17 mouse cellular contexts compared by ENCODE assay signal in genomic region chr2:128375827-128376226, GRCm38 (mm10).
"Had no signal": no experiment of that assay in that cellular context is flagged by ENCODE, and none has a peak within 500 bp of the region (broad histone marks: within the 10 kb centered on the region; RNA-seq: fewer than 3 reads in every experiment).

No protein-coding gene starts in this region.

- H3K9ac ChIP-seq: neural tube, embryonic 12.5 days; neural tube, embryonic 13.5 days; neural tube, embryonic 15.5 days; stomach, embryonic 15.5 days had no signal

- H3K27ac ChIP-seq: neural tube, embryonic 12.5 days; neural tube, embryonic 13.5 days; neural tube, embryonic 15.5 days; stomach, embryonic 15.5 days; stomach, postnatal 0 days had no signal

- H3K27me3 ChIP-seq: neural tube, embryonic 12.5 days; neural tube, embryonic 13.5 days; neural tube, embryonic 15.5 days; stomach, embryonic 15.5 days had no signal

- H3K4me2 ChIP-seq: neural tube, embryonic 12.5 days; neural tube, embryonic 13.5 days; neural tube, embryonic 15.5 days; stomach, embryonic 15.5 days had no signal

- DNase-seq: retina, postnatal 1 day; right cerebral cortex, adult 18-20 months; right cerebral cortex, postnatal 14 days; right cerebral cortex, postnatal 25 days; right cerebral cortex, postnatal 4 days; spleen, adult 18-20 months; thymus, adult 18-20 months; thymus, adult 2 months; thymus, postnatal 14 days; thymus, postnatal 25 days; thymus, postnatal 36 days; thymus, postnatal 4 days had no signal

- H3K4me3 ChIP-seq: neural tube, embryonic 12.5 days; neural tube, embryonic 13.5 days; neural tube, embryonic 15.5 days; stomach, embryonic 15.5 days had no signal

- H3K36me3 ChIP-seq: neural tube, embryonic 12.5 days; neural tube, embryonic 13.5 days; neural tube, embryonic 15.5 days; stomach, embryonic 15.5 days had no signal

- H3K4me1 ChIP-seq: stomach, embryonic 15.5 days had no signal

- H3K9me3 ChIP-seq: neural tube, embryonic 12.5 days; neural tube, embryonic 13.5 days; neural tube, embryonic 15.5 days; stomach, embryonic 15.5 days had no signal
